Mouse (Mus musculus) neural tube, embryonic 15.5 days (tissue): Measurements from ENCODE around the gene Espn. TPM values are rescaled to one million over a fixed set of nuclear protein-coding genes. Genes with fewer than 3 reads are reported as not detected.

Source experiments
- ATAC-seq: fragments of 200-750 bp; cut with Nextera tagmentation; 2 replicates; pipeline ENCODE4 v1.8.0; 2017; ENCODE audit warnings: mild to moderate bottlenecking, moderate TSS enrichment, moderate library complexity; ENCODE audit not compliant: low FRiP score
- H3K27ac ChIP-seq: fragments of 300-500 bp; sonication (generic); replicated peaks from 2 replicates; pipeline ENCODE4 v1.5.1; 2015; ENCODE audit warnings: mild to moderate bottlenecking, inconsistent platforms
- H3K27me3 ChIP-seq: fragments of 300-500 bp; sonication (generic); replicated peaks from 2 replicates; pipeline ENCODE4 v1.6.1; 2015; ENCODE audit warnings: inconsistent platforms
- H3K36me3 ChIP-seq: fragments of 300-500 bp; sonication (generic); 2 replicates; pipeline ENCODE4 v1.6.1; 2015; ENCODE audit warnings: inconsistent platforms
- H3K4me1 ChIP-seq: fragments of 300-500 bp; sonication (generic); 2 replicates; pipeline ENCODE4 v1.6.1; 2015; ENCODE audit warnings: inconsistent platforms
- H3K4me2 ChIP-seq: fragments of 300-500 bp; sonication (generic); 2 replicates; pipeline ENCODE4 v1.6.1; 2015; ENCODE audit warnings: inconsistent platforms, mild to moderate bottlenecking, moderate library complexity
- H3K4me3 ChIP-seq: fragments of 300-500 bp; sonication (generic); replicated peaks from 2 replicates; pipeline ENCODE4 v1.5.1; 2015; ENCODE audit warnings: mild to moderate bottlenecking, inconsistent platforms
- H3K9ac ChIP-seq: fragments of 300-500 bp; sonication (generic); replicated peaks from 2 replicates; pipeline ENCODE4 v1.6.1; 2015; ENCODE audit warnings: mild to moderate bottlenecking, inconsistent platforms
- H3K9me3 ChIP-seq: fragments of 300-500 bp; sonication (generic); replicated peaks from 2 replicates; pipeline ENCODE4 v1.6.1; 2016; ENCODE audit warnings: inconsistent platforms
- WGBS: fragments of 180-500 bp; shearing (Covaris S2); methylation state at CpG from one replicate; pipeline ENCODE4 v1.1.7; 2015; ENCODE audit warnings: mixed read lengths; 5-methylcytosine and 5-hydroxymethylcytosine counted together
- polyA plus RNA-seq: library from polyadenylated mRNA; unstranded; fragments of >200 nt; fragmentation: Nextera tagmentation; extraction: Ambion mirVana; gene quantifications from 2 replicates; pipeline ENCODE4 v1.2.1, GENCODE M21; 2015

Espn gene
- polyA plus RNA-seq, 1 experiment from 2014 or later: 0.31 TPM

- Histone ChIP-seq H3K4me2 (peak overlapping the region; percentile 91), H3K4me3 (no peak overlapping the region), H3K9me3 (no peaks in the 10 kb centered on the region), H3K27ac (no peak overlapping the region; the same call in 1 of the 2 replicates), H3K4me1 (peaks cover 36% of the 10 kb centered on the region), H3K36me3 (no peaks in the 10 kb centered on the region), H3K9ac (no peak overlapping the region), H3K27me3 (peaks cover 6% of the 10 kb centered on the region; the same call in 1 of the 2 replicates)
- no peak for ATAC-seq
- WGBS: 40% methylated on average over 8 of the region's 8 CpGs
Measured at GRCm38 (mm10) chr4:152088556-152089120, 63.5 kb downstream of the Espn start.

GRCm38 (mm10) chr4:152088133-152088532 is 64.0 kb downstream of the Espn start:
- no peak overlapping the region; the same call in 1 of the 2 replicates for H3K27ac ChIP-seq
- no peaks in the 10 kb centered on the region for H3K36me3 ChIP-seq
- no peaks in the 10 kb centered on the region for H3K9me3 ChIP-seq
- H3K27me3 ChIP-seq: peaks cover 6% of the 10 kb centered on the region; the same call in 1 of the 2 replicates
- H3K4me2 ChIP-seq: peak overlapping the region; percentile 91
- H3K4me1 ChIP-seq: peaks cover 36% of the 10 kb centered on the region
- ATAC-seq: no peak
- no peak overlapping the region for H3K9ac ChIP-seq
- WGBS: 29% methylated on average over 4 of the region's 4 CpGs
- no peak overlapping the region for H3K4me3 ChIP-seq

- Histone ChIP-seq H3K36me3 (no peaks in the 10 kb centered on the region), H3K27ac (peak overlapping the region; percentile 41), H3K4me3 (peak overlapping the region; percentile 70), H3K4me2 (peak overlapping the region; percentile 91), H3K4me1 (peaks cover 30% of the 10 kb centered on the region), H3K9me3 (no peaks in the 10 kb centered on the region), H3K9ac (peak overlapping the region; percentile 86), H3K27me3 (peaks cover 6% of the 10 kb centered on the region; the same call in 1 of the 2 replicates)
- whole genome bisulfite sequencing: 4% methylated on average over 12 of the region's 12 CpGs
- 0 out of 2 replicates have a peak, but pooled peaks have one; percentile 26 for ATAC-seq
Measured at GRCm38 (mm10) chr4:152087211-152088081, 64.7 kb downstream of the Espn start.

- peak; percentile 74 for ATAC-seq
- Histone ChIP-seq H3K36me3 (no peaks in the 10 kb centered on the region), H3K27me3 (peaks cover 6% of the 10 kb centered on the region; the same call in 1 of the 2 replicates), H3K9me3 (no peaks in the 10 kb centered on the region), H3K27ac (peak overlapping the region; percentile 41; the same call in 1 of the 2 replicates), H3K4me1 (peaks cover 30% of the 10 kb centered on the region), H3K4me3 (peak overlapping the region; percentile 70), H3K9ac (peak overlapping the region; percentile 86), H3K4me2 (peak overlapping the region; percentile 91)
- under 1% methylated on average over 61 of the region's 92 CpGs for WGBS
Measured at GRCm38 (mm10) chr4:152086505-152087210, 65.5 kb downstream of the Espn start.

- WGBS: 86% methylated on average over 7 of the region's 7 CpGs
- H3K4me2 ChIP-seq: no peak overlapping the region
- no peak overlapping the region for H3K27ac ChIP-seq
- H3K4me3 ChIP-seq: no peak overlapping the region
- no peak overlapping the region for H3K9ac ChIP-seq
- ATAC-seq: no peak
- peaks cover 6% of the 10 kb centered on the region; the same call in 1 of the 2 replicates for H3K27me3 ChIP-seq
- H3K9me3 ChIP-seq: no peaks in the 10 kb centered on the region
- peaks cover 30% of the 10 kb centered on the region for H3K4me1 ChIP-seq
- no peaks in the 10 kb centered on the region for H3K36me3 ChIP-seq
Measured at GRCm38 (mm10) chr4:152084616-152085015, 67.6 kb downstream of the Espn start.

- Histone ChIP-seq H3K4me3 (no peak overlapping the region), H3K36me3 (no peaks in the 10 kb centered on the region), H3K27me3 (peaks cover 6% of the 10 kb centered on the region; the same call in 1 of the 2 replicates), H3K4me2 (no peak overlapping the region), H3K4me1 (peaks cover 26% of the 10 kb centered on the region), H3K9me3 (no peaks in the 10 kb centered on the region), H3K27ac (no peak overlapping the region), H3K9ac (no peak overlapping the region)
- ATAC-seq: no peak
- WGBS: 71% methylated on average over 7 of the region's 7 CpGs
Measured at GRCm38 (mm10) chr4:152083611-152084220, 68.5 kb downstream of the Espn start.

GRCm38 (mm10) chr4:152079931-152080330 is 72.2 kb downstream of the Espn start:
- 69% methylated on average over 7 of the region's 7 CpGs for WGBS
- ATAC-seq: no peak

GRCm38 (mm10) chr4:152079261-152079660 is 72.9 kb downstream of the Espn start:
- 96% methylated on average over 3 of the region's 3 CpGs for WGBS
- no peaks in the 10 kb centered on the region for H3K4me1 ChIP-seq
- H3K9ac ChIP-seq: no peak overlapping the region
- ATAC-seq: no peak
- H3K9me3 ChIP-seq: no peaks in the 10 kb centered on the region
- no peak overlapping the region for H3K4me3 ChIP-seq
- no peaks in the 10 kb centered on the region for H3K36me3 ChIP-seq
- no peak overlapping the region for H3K27ac ChIP-seq
- H3K27me3 ChIP-seq: no peaks in the 10 kb centered on the region
- H3K4me2 ChIP-seq: no peak overlapping the region

More at GRCm38 (mm10) chr4:152079931-152080330, 72.2 kb downstream of the Espn start:
- Histone ChIP-seq H3K9me3 (no peaks in the 10 kb centered on the region), H3K4me1 (no peaks in the 10 kb centered on the region), H3K36me3 (no peaks in the 10 kb centered on the region), H3K27me3 (0 out of 2 replicates have a peak, but pooled peaks cover under 1% of the 10 kb centered on the region), H3K9ac (no peak overlapping the region), H3K4me3 (no peak overlapping the region), H3K27ac (no peak overlapping the region), H3K4me2 (no peak overlapping the region)

- Histone ChIP-seq H3K9me3 (no peaks in the 10 kb centered on the region), H3K4me2 (no peak overlapping the region), H3K9ac (no peak overlapping the region), H3K27me3 (no peaks in the 10 kb centered on the region), H3K4me1 (peaks cover 7% of the 10 kb centered on the region; the same call in 1 of the 2 replicates), H3K27ac (no peak overlapping the region), H3K4me3 (no peak overlapping the region), H3K36me3 (no peaks in the 10 kb centered on the region)
- ATAC-seq: no peak
- WGBS: 95% methylated on average over 10 of the region's 10 CpGs
Measured at GRCm38 (mm10) chr4:152078105-152078530, 74.1 kb downstream of the Espn start.

GRCm38 (mm10) chr4:152077191-152077590 is 75.0 kb downstream of the Espn start:
- no peak for ATAC-seq
- Histone ChIP-seq H3K27ac (no peak overlapping the region), H3K9me3 (no peaks in the 10 kb centered on the region), H3K36me3 (no peaks in the 10 kb centered on the region), H3K9ac (no peak overlapping the region), H3K4me1 (peaks cover 14% of the 10 kb centered on the region), H3K4me2 (no peak overlapping the region), H3K4me3 (no peak overlapping the region), H3K27me3 (no peaks in the 10 kb centered on the region)
- 91% methylated on average over 9 of the region's 9 CpGs for WGBS

- ATAC-seq: no peak
- Histone ChIP-seq H3K9me3 (no peaks in the 10 kb centered on the region), H3K4me1 (peaks cover 18% of the 10 kb centered on the region), H3K27ac (no peak overlapping the region), H3K4me3 (no peak overlapping the region), H3K27me3 (no peaks in the 10 kb centered on the region), H3K4me2 (no peak overlapping the region), H3K9ac (no peak overlapping the region), H3K36me3 (no peaks in the 10 kb centered on the region)
- WGBS: 83% methylated on average over 9 of the region's 9 CpGs
Measured at GRCm38 (mm10) chr4:152074548-152074947, 77.6 kb downstream of the Espn start.
